Mouse (Mus musculus): ENCODE data around the gene Cpn2. TPM values are rescaled to one million over a fixed set of nuclear protein-coding genes. Genes with fewer than 3 reads are reported as not detected.

Cpn2 gene
- polyA plus RNA-seq, 1 experiment from 2014 or later, result not detected

- H3K36me3 ChIP-seq, result no peaks in the 10 kb centered on the region
- H3K9me3 ChIP-seq, result no peaks in the 10 kb centered on the region
- 88% methylated on average over 7 of the region's 7 CpGs for WGBS
- no peaks in the 10 kb centered on the region for H3K27me3 ChIP-seq
- no peak overlapping the region for H3K4me2 ChIP-seq (replicated peaks)
- H3K27ac ChIP-seq, result no peak overlapping the region
- peaks cover 7% of the 10 kb centered on the region; the same call in 1 of the 2 replicates for H3K4me1 ChIP-seq
- ATAC-seq (ENCODE audit: low FRiP score, low read depth), result no peak
- H3K4me3 ChIP-seq, result no peak overlapping the region
- H3K9ac ChIP-seq, result no peak overlapping the region
Observed at GRCm38 (mm10) chr16:30258441-30258840, 8.9 kb downstream of the Cpn2 start.

- Histone ChIP-seq H3K9ac (no peak overlapping the region), H3K27ac (no peak overlapping the region), H3K9me3 (no peaks in the 10 kb centered on the region), H3K4me1 (peaks cover 7% of the 10 kb centered on the region; the same call in 1 of the 2 replicates), H3K4me3 (no peak overlapping the region), H3K4me2 (replicated peaks) (no peak overlapping the region), H3K36me3 (no peaks in the 10 kb centered on the region), H3K27me3 (no peaks in the 10 kb centered on the region)
- WGBS, result 75% methylated on average over 9 of the region's 9 CpGs
- ATAC-seq (ENCODE audit: low FRiP score, low read depth), result no peak
Observed at GRCm38 (mm10) chr16:30257718-30258117, 9.6 kb downstream of the Cpn2 start.

GRCm38 (mm10) chr16:30255061-30255460, 12.2 kb downstream of the Cpn2 start:
- H3K4me3 ChIP-seq, result no peak overlapping the region
- H3K27ac ChIP-seq, result no peak overlapping the region
- no peak for ATAC-seq (ENCODE audit: low FRiP score, low read depth)
- peaks cover 8% of the 10 kb centered on the region for H3K27me3 ChIP-seq
- WGBS, result 42% methylated on average over 7 of the region's 7 CpGs
- H3K4me1 ChIP-seq, result peaks cover 12% of the 10 kb centered on the region
- H3K9ac ChIP-seq, result no peak overlapping the region
- no peaks in the 10 kb centered on the region for H3K9me3 ChIP-seq
- H3K36me3 ChIP-seq, result no peaks in the 10 kb centered on the region
- H3K4me2 ChIP-seq (replicated peaks), result no peak overlapping the region

- Histone ChIP-seq H3K4me1 (peaks cover 12% of the 10 kb centered on the region), H3K9ac (no peak overlapping the region), H3K4me2 (replicated peaks) (no peak overlapping the region), H3K27ac (no peak overlapping the region), H3K9me3 (no peaks in the 10 kb centered on the region), H3K4me3 (no peak overlapping the region), H3K27me3 (peaks cover 16% of the 10 kb centered on the region), H3K36me3 (no peaks in the 10 kb centered on the region)
- 72% methylated on average over 9 of the region's 9 CpGs for WGBS
- no peak for ATAC-seq (ENCODE audit: low FRiP score, low read depth)
Observed at GRCm38 (mm10) chr16:30253900-30254299, 13.4 kb downstream of the Cpn2 start.

GRCm38 (mm10) chr16:30253374-30253773, 13.9 kb downstream of the Cpn2 start:
- WGBS, result 85% methylated on average over 4 of the region's 4 CpGs
- no peak for ATAC-seq (ENCODE audit: low FRiP score, low read depth)
- H3K27me3 ChIP-seq, result peaks cover 16% of the 10 kb centered on the region
- no peak overlapping the region for H3K27ac ChIP-seq
- H3K4me2 ChIP-seq (replicated peaks), result no peak overlapping the region
- H3K36me3 ChIP-seq, result no peaks in the 10 kb centered on the region
- peaks cover 12% of the 10 kb centered on the region for H3K4me1 ChIP-seq
- no peak overlapping the region for H3K9ac ChIP-seq
- no peak overlapping the region for H3K4me3 ChIP-seq
- H3K9me3 ChIP-seq, result no peaks in the 10 kb centered on the region

GRCm38 (mm10) chr16:30252003-30252418, 15.3 kb downstream of the Cpn2 start:
- Histone ChIP-seq H3K27me3 (peaks cover 16% of the 10 kb centered on the region), H3K4me2 (replicated peaks) (peak overlapping the region; percentile 56), H3K27ac (no peak overlapping the region), H3K9ac (no peak overlapping the region), H3K4me3 (peak overlapping the region; percentile 23), H3K9me3 (no peaks in the 10 kb centered on the region), H3K36me3 (no peaks in the 10 kb centered on the region), H3K4me1 (peaks cover 12% of the 10 kb centered on the region)
- ATAC-seq (ENCODE audit: low FRiP score, low read depth), result peak; percentile 78; the same call in 1 of the 2 replicates
- WGBS, result under 1% methylated on average over 21 of the region's 21 CpGs

GRCm38 (mm10) chr16:30244037-30244700, 23.1 kb downstream of the Cpn2 start:
- peaks cover 22% of the 10 kb centered on the region for H3K4me1 ChIP-seq
- WGBS, result 26% methylated on average over 12 of the region's 12 CpGs
- no peak overlapping the region for H3K9ac ChIP-seq
- peaks cover 3% of the 10 kb centered on the region; the same call in 1 of the 2 replicates for H3K27me3 ChIP-seq
- H3K4me2 ChIP-seq (replicated peaks), result no peak overlapping the region
- no peak overlapping the region for H3K27ac ChIP-seq
- no peaks in the 10 kb centered on the region for H3K9me3 ChIP-seq
- no peak for ATAC-seq (ENCODE audit: low FRiP score, low read depth)
- no peak overlapping the region for H3K4me3 ChIP-seq
- no peaks in the 10 kb centered on the region for H3K36me3 ChIP-seq

- Histone ChIP-seq H3K4me1 (peaks cover 30% of the 10 kb centered on the region), H3K27ac (peak overlapping the region; percentile 44; the same call in 1 of the 2 replicates), H3K4me2 (replicated peaks) (no peak overlapping the region), H3K27me3 (peaks cover 16% of the 10 kb centered on the region), H3K9me3 (no peaks in the 10 kb centered on the region), H3K36me3 (no peaks in the 10 kb centered on the region), H3K4me3 (no peak overlapping the region), H3K9ac (no peak overlapping the region)
- ATAC-seq (ENCODE audit: low FRiP score, low read depth), result peak; percentile 35; the same call in 1 of the 2 replicates
- WGBS, result 6% methylated on average over 2 of the region's 2 CpGs
Observed at GRCm38 (mm10) chr16:30241623-30242022, 25.7 kb downstream of the Cpn2 start.

- no peak for ATAC-seq (ENCODE audit: low FRiP score, low read depth)
Observed at GRCm38 (mm10) chr16:30238791-30239190, 28.5 kb downstream of the Cpn2 start.

GRCm38 (mm10) chr16:30236091-30236699, 31.1 kb downstream of the Cpn2 start:
- Histone ChIP-seq H3K9ac (0 out of 2 replicates have a peak overlapping the region, but pooled peaks have one; percentile 51), H3K36me3 (no peaks in the 10 kb centered on the region), H3K27ac (peak overlapping the region; percentile 81; the same call in 1 of the 2 replicates), H3K27me3 (peaks cover 35% of the 10 kb centered on the region), H3K4me2 (replicated peaks) (peak overlapping the region; percentile 66), H3K4me1 (peaks cover 57% of the 10 kb centered on the region), H3K4me3 (peak overlapping the region; percentile 37), H3K9me3 (no peaks in the 10 kb centered on the region)
- peak; percentile 83 for ATAC-seq (ENCODE audit: low FRiP score, low read depth)
- WGBS, result 1% methylated on average over 33 of the region's 33 CpGs

More at GRCm38 (mm10) chr16:30238791-30239190, 28.5 kb downstream of the Cpn2 start:
- H3K36me3 ChIP-seq, result no peaks in the 10 kb centered on the region
- peaks cover 52% of the 10 kb centered on the region for H3K4me1 ChIP-seq
- H3K9ac ChIP-seq, result no peak overlapping the region
- no peak overlapping the region for H3K27ac ChIP-seq
- no peaks in the 10 kb centered on the region for H3K9me3 ChIP-seq
- H3K27me3 ChIP-seq, result peaks cover 30% of the 10 kb centered on the region
- H3K4me2 ChIP-seq (replicated peaks), result no peak overlapping the region
- H3K4me3 ChIP-seq, result no peak overlapping the region
- WGBS, result 77% methylated on average over 6 of the region's 6 CpGs

- no peak overlapping the region for H3K4me3 ChIP-seq
- H3K9me3 ChIP-seq, result no peaks in the 10 kb centered on the region
- H3K9ac ChIP-seq, result peak overlapping the region; percentile 19; the same call in 1 of the 2 replicates
- H3K36me3 ChIP-seq, result no peaks in the 10 kb centered on the region
- peak overlapping the region; percentile 66 for H3K4me2 ChIP-seq (replicated peaks)
- peak overlapping the region; percentile 81; the same call in 1 of the 2 replicates for H3K27ac ChIP-seq
- 21% methylated on average over 2 of the region's 2 CpGs for WGBS
- H3K4me1 ChIP-seq, result peaks cover 59% of the 10 kb centered on the region
- no peak for ATAC-seq (ENCODE audit: low FRiP score, low read depth)
- H3K27me3 ChIP-seq, result peaks cover 35% of the 10 kb centered on the region
Observed at GRCm38 (mm10) chr16:30235577-30235976, 31.7 kb downstream of the Cpn2 start.
